Mouse (Mus musculus): Measurements from ENCODE around the gene Gm45233. TPM values are rescaled to one million over a fixed set of nuclear protein-coding genes. Genes with fewer than 3 reads are reported as not detected.

Gene Gm45233
- polyA plus RNA-seq, 1 experiment from 2014 or later, result 0.50 TPM

GRCm38 (mm10) chr7:43490182-43490584 lies 46.3 kb downstream of the Gm45233 start:
- POLR2A ChIA-PET, result interaction anchor here (0.6 kb wide), 1 partner anchor 312 kb away, joined by 4 read pairs; no protein-coding TSS in a partner anchor
- ATAC-seq (peak; percentile 42), DNase-seq (ENCODE audit: low read depth, low spot score) (no peak)
- H3K27me3 ChIP-seq, result peaks cover 10% of the 10 kb centered on the region
- CTCF ChIA-PET, result no interaction called here
- TF ChIP-seq CTCF (IDR thresholded peaks at IDR 0.05), result no peak
- in situ Hi-C loops (cut with MboI; ENCODE audit: low pct_unique_long_range_greater_than_20kb), result no loop called here

DNA sequence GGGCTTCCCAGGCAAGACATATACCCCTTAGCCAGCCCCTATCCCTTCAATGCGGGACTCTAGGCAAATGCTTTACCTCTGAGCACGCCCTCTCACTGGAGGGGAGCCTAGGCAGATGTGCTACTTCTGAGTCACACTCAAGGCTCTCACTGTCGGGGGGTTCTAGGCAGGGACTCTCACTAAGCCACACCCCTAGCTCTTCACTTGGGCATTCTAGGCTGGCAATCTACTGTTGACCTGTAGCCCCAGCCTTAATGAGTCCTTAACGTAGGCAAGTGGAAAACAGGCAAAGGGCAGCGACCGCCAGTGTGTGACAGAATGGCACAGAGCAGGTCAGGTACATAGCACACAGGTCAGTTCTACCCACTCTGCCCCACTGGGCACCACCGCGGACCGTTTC lies 46.9 kb downstream of the Gm45233 start:
- POLR2A ChIA-PET, result interaction anchor here (0.6 kb wide), 1 partner anchor 313 kb away, joined by 4 read pairs; no protein-coding TSS in a partner anchor
- CTCF ChIA-PET, result no interaction called here
- in situ Hi-C loops (cut with MboI; ENCODE audit: low pct_unique_long_range_greater_than_20kb), result no loop called here
- ATAC-seq (no peak), DNase-seq (ENCODE audit: low read depth, low spot score) (no peak)
- TF ChIP-seq CTCF (IDR thresholded peaks at IDR 0.05), result no peak
- H3K27me3 ChIP-seq, result peaks cover 15% of the 10 kb centered on the region

DNA sequence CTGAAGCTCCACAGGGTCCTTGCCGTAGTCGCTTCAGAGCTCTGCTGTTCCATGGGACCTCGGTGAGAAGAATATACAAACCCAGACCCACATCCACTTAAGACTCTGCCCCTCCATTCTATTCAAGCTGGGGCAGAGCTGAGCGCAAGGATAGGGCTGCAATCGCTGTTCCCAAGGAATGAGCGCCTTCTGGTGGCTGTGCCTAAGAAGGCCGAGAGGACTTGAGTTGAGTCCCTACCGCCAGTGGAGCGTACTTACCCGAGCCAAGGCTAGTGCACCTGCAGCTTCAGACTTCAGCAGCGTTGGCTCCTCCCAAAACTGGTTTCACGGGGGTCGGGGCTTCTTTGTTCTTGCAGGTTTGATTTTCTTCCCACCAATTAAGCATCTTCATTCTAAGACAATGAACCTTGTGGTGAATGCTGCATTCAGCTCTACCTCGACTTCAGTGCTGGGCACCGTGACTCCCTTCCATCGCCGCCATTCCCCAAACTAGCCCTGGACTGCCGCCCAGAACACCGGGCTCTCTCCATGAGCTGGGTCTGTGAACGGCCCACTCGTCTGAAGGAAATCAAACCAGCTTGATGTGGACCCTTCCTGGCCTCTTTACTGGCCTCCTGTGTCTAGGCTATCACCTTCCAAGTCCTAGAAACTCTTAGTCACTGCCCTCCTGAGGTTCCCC lies 51.6 kb downstream of the Gm45233 start:
- ChIA-PET CTCF (interaction anchor here (1.8 to 2.4 kb wide), 2 partner anchors 25 to 73 kb away, joined by 5 to 12 read pairs; no protein-coding TSS in a partner anchor), POLR2A (no interaction called here)
- TF ChIP-seq CTCF (IDR thresholded peaks at IDR 0.05), result peak; percentile 76
- no peak for DNase-seq (ENCODE audit: low read depth, low spot score)
- H3K27me3 ChIP-seq, result peaks cover 15% of the 10 kb centered on the region
- in situ Hi-C loops (cut with MboI; ENCODE audit: low pct_unique_long_range_greater_than_20kb), result no loop called here
- ATAC-seq, result peak; percentile 55

GRCm38 (mm10) chr7:43511707-43512478 lies 68.0 kb downstream of the Gm45233 start:
- POLR2A ChIA-PET, result no interaction called here
- CTCF ChIA-PET, result interaction anchor here (1.5 kb wide), 1 partner anchor 42 kb away, joined by 4 read pairs; no protein-coding TSS in a partner anchor

GRCm38 (mm10) chr7:43512519-43512918 lies 68.6 kb downstream of the Gm45233 start:
- no peak for TF ChIP-seq CTCF (IDR thresholded peaks at IDR 0.05)
- ChIA-PET POLR2A (interaction anchor here (0.7 kb wide), 1 partner anchor 233 kb away, joined by 3 read pairs; no protein-coding TSS in a partner anchor), CTCF (interaction anchor here (1.5 kb wide), 1 partner anchor 42 kb away, joined by 4 read pairs; no protein-coding TSS in a partner anchor)
- H3K27me3 ChIP-seq, result peaks cover 4% of the 10 kb centered on the region
- DNase-seq (ENCODE audit: low read depth, low spot score) (no peak), ATAC-seq (no peak)
- in situ Hi-C loops (cut with MboI; ENCODE audit: low pct_unique_long_range_greater_than_20kb), result no loop called here

More at GRCm38 (mm10) chr7:43511707-43512478, 68.0 kb downstream of the Gm45233 start:
- no peak for DNase-seq (ENCODE audit: low read depth, low spot score)
- no peak for ATAC-seq
- in situ Hi-C loops (cut with MboI; ENCODE audit: low pct_unique_long_range_greater_than_20kb), result no loop called here
- no peak for TF ChIP-seq CTCF (IDR thresholded peaks at IDR 0.05)
- H3K27me3 ChIP-seq, result peaks cover 4% of the 10 kb centered on the region

Other genes with a start within 250 kb of the Gm45233 start
- gene Zfp715, start 130.8 kb upstream of the Gm45233 start, polyA plus RNA-seq (2021), result 14.0 TPM
- not detected for gene Siglecf, start 92.8 kb upstream of the Gm45233 start, polyA plus RNA-seq (2021)
- gene Siglecg, start 35.9 kb upstream of the Gm45233 start, polyA plus RNA-seq (2021), result 0.56 TPM
- not detected for gene Lim2, start 16.5 kb upstream of the Gm45233 start, polyA plus RNA-seq (2021)
- 0.23 TPM for gene Nkg7, start 7.1 kb upstream of the Gm45233 start, polyA plus RNA-seq (2021)
- not detected for gene Cldnd2, start 3.3 kb upstream of the Gm45233 start, polyA plus RNA-seq (2021)
- gene Etfb, start within 50 bp of the Gm45233 start, polyA plus RNA-seq (2021), result 214 TPM
- gene Vsig10l, start 19.0 kb downstream of the Gm45233 start, polyA plus RNA-seq (2021), result 4.0 TPM
- gene Iglon5, start 45.9 kb downstream of the Gm45233 start, polyA plus RNA-seq (2021), result 5.7 TPM
- gene 4931406B18Rik, start 61.8 kb downstream of the Gm45233 start, polyA plus RNA-seq (2021), result not detected
- gene Cd33, start 100.3 kb downstream of the Gm45233 start, polyA plus RNA-seq (2021), result 0.06 TPM
- 3.2 TPM for gene Zfp658, start 118.1 kb downstream of the Gm45233 start, polyA plus RNA-seq (2021)
- gene Zfp719, start 135.5 kb downstream of the Gm45233 start, polyA plus RNA-seq (2021), result 8.7 TPM
- gene Zfp819, start 163.0 kb downstream of the Gm45233 start, polyA plus RNA-seq (2021), result 1.1 TPM
- gene Ceacam18, start 190.6 kb downstream of the Gm45233 start, polyA plus RNA-seq (2021), result 0.06 TPM
- gene Siglece, start 216.0 kb downstream of the Gm45233 start, polyA plus RNA-seq (2021), result 0.17 TPM
- gene Ctu1, start 227.9 kb downstream of the Gm45233 start, polyA plus RNA-seq (2021), result 10.0 TPM
- gene Klk14, start 246.3 kb downstream of the Gm45233 start, polyA plus RNA-seq (2021), result not detected